Mouse (Mus musculus): ENCODE data around the gene Aqp1.

- TF ChIP-seq CTCF (IDR thresholded peaks at IDR 0.05; ENCODE audit: insufficient read depth, low read depth, low read length) (no peak), POLR2A (IDR thresholded peaks at IDR 0.05; ENCODE audit: insufficient read depth, low read depth, low read length) (no peak)
Observed at GRCm38 (mm10) chr6:55318597-55318996, 17.6 kb upstream of the Aqp1 start.
